Mouse (Mus musculus) olfactory bulb, adult 2 months (tissue): ENCODE results near the gene Mcu. TPM values are rescaled to one million over a fixed set of nuclear protein-coding genes. Genes with fewer than 3 reads are reported as not detected.
A peak's percentile ranks its signal among the peaks of the same experiment; 100 is the strongest.

Experiments used
- H3K27ac ChIP-seq: fragments of 200-500 bp; 2 replicates; pipeline ENCODE4 v1.5.1; 2012; ENCODE audit warnings: low read depth, low read length; ENCODE audit not compliant: insufficient read depth
- H3K4me1 ChIP-seq: fragments of 200-500 bp; 2 replicates; pipeline ENCODE4 v1.6.1; 2012; ENCODE audit warnings: low read length; ENCODE audit not compliant: control insufficient read depth, insufficient read depth
- H3K4me3 ChIP-seq: fragments of 200-500 bp; 2 replicates; pipeline ENCODE4 v1.5.1; 2012; ENCODE audit warnings: mild to moderate bottlenecking, low read depth, low read length, moderate library complexity; ENCODE audit not compliant: insufficient read depth
- CTCF ChIP-seq: fragments of 200-500 bp; IDR thresholded peaks from 2 replicates; pipeline ENCODE4 v1.5.1; 2012; ENCODE audit warnings: low read depth, mild to moderate bottlenecking, low read length, moderate library complexity; ENCODE audit not compliant: insufficient read depth
- POLR2A ChIP-seq: fragments of 200-500 bp; IDR thresholded peaks from 2 replicates; pipeline ENCODE4 v1.6.1; 2012; ENCODE audit warnings: mild to moderate bottlenecking, low read depth, low read length, moderate library complexity; ENCODE audit not compliant: insufficient read depth
- WGBS: fragments of 180-500 bp; shearing (Covaris S2); methylation state at CpG from one replicate; pipeline ENCODE4 v1.1.7; 2018; 5-methylcytosine and 5-hydroxymethylcytosine counted together
- polyA plus RNA-seq: library from polyadenylated mRNA; stranded (reverse); fragments of >200 nt; gene quantifications from 2 replicates; pipeline ENCODE4 v1.2.4, GENCODE M21; 2012; ENCODE audit warnings: low replicate concordance; ENCODE audit not compliant: missing spikeins, insufficient read depth, insufficient read length

The Mcu gene
- polyA plus RNA-seq, 1 experiment: not detected

GRCm38 (mm10) chr10:59548768-59549333 lies 67.6 kb downstream of the Mcu start:
- peaks cover 7% of the 10 kb centered on the region; the same call in 1 of the 2 replicates for H3K4me1 ChIP-seq
- no peak overlapping the region for H3K4me3 ChIP-seq
- H3K27ac ChIP-seq: no peak overlapping the region
- 77% methylated on average over 11 of the region's 11 CpGs for WGBS
- no peak for TF ChIP-seq POLR2A
- TF ChIP-seq CTCF: no peak

- TF ChIP-seq POLR2A (no peak), CTCF (no peak)
- H3K4me1 ChIP-seq: peaks cover 7% of the 10 kb centered on the region; the same call in 1 of the 2 replicates
- no peak overlapping the region for H3K4me3 ChIP-seq
- WGBS: 43% methylated on average over 6 of the region's 6 CpGs
- no peak overlapping the region for H3K27ac ChIP-seq
These were observed 68.3 kb downstream of the Mcu start for GRCm38 (mm10) chr10:59548211-59548610.

- H3K4me3 ChIP-seq: no peak overlapping the region
- H3K27ac ChIP-seq: no peak overlapping the region
- H3K4me1 ChIP-seq: peaks cover 7% of the 10 kb centered on the region; the same call in 1 of the 2 replicates
- no peak for TF ChIP-seq POLR2A
- TF ChIP-seq CTCF: no peak
- WGBS: 30% methylated on average over 7 of the region's 7 CpGs
These were observed 69.1 kb downstream of the Mcu start for GRCm38 (mm10) chr10:59547426-59547825.

GRCm38 (mm10) chr10:59545169-59545568 lies 71.3 kb downstream of the Mcu start:
- Histone ChIP-seq H3K4me3 (no peak overlapping the region), H3K4me1 (peaks cover 10% of the 10 kb centered on the region), H3K27ac (no peak overlapping the region)
- 96% methylated on average over 7 of the region's 7 CpGs for WGBS
- TF ChIP-seq CTCF: no peak
- TF ChIP-seq POLR2A: no peak

- H3K4me1 ChIP-seq: peaks cover 20% of the 10 kb centered on the region
- 96% methylated on average over 9 of the region's 9 CpGs for WGBS
- no peak overlapping the region for H3K4me3 ChIP-seq
- H3K27ac ChIP-seq: no peak overlapping the region
- no peak for TF ChIP-seq CTCF
- no peak for TF ChIP-seq POLR2A
These were observed 73.1 kb downstream of the Mcu start for GRCm38 (mm10) chr10:59543351-59543750.

- Histone ChIP-seq H3K4me1 (peaks cover 18% of the 10 kb centered on the region), H3K27ac (no peak overlapping the region), H3K4me3 (no peak overlapping the region)
- 85% methylated on average over 11 of the region's 11 CpGs for WGBS
- TF ChIP-seq POLR2A: no peak
- no peak for TF ChIP-seq CTCF
These were observed 75.0 kb downstream of the Mcu start for GRCm38 (mm10) chr10:59541466-59541865.

GRCm38 (mm10) chr10:59540596-59540995 lies 75.9 kb downstream of the Mcu start:
- Histone ChIP-seq H3K4me1 (peaks cover 18% of the 10 kb centered on the region), H3K4me3 (no peak overlapping the region), H3K27ac (no peak overlapping the region)
- 95% methylated on average over 3 of the region's 3 CpGs for WGBS
- no peak for TF ChIP-seq CTCF
- no peak for TF ChIP-seq POLR2A

- TF ChIP-seq CTCF (no peak), POLR2A (no peak)
- Histone ChIP-seq H3K4me3 (no peak overlapping the region), H3K4me1 (peaks cover 18% of the 10 kb centered on the region), H3K27ac (no peak overlapping the region)
- WGBS: 95% methylated on average over 3 of the region's 3 CpGs
These were observed 76.4 kb downstream of the Mcu start for GRCm38 (mm10) chr10:59540081-59540480.

- H3K27ac ChIP-seq: peak overlapping the region; percentile 76
- H3K4me3 ChIP-seq: peak overlapping the region; percentile 35
- H3K4me1 ChIP-seq: peaks cover 21% of the 10 kb centered on the region
- TF ChIP-seq CTCF (no peak), POLR2A (no peak)
- WGBS: under 1% methylated on average over 12 of the region's 12 CpGs
These were observed 77.0 kb downstream of the Mcu start for GRCm38 (mm10) chr10:59539533-59539875.
